Mouse (Mus musculus) heart, embryonic 12.5 days (tissue): ENCODE results near the gene Prr13. TPM values are rescaled to one million over a fixed set of nuclear protein-coding genes. Genes with fewer than 3 reads are reported as not detected.

Experiments
- ATAC-seq: fragments of 200-750 bp; cut with Nextera tagmentation; 2 replicates; pipeline ENCODE4 v1.8.0; 2017; ENCODE audit warnings: moderate TSS enrichment, moderate library complexity; ENCODE audit not compliant: insufficient number of reproducible peaks, low FRiP score
- H3K27ac ChIP-seq: fragments of 300-500 bp; sonication (generic); 2 replicates; pipeline ENCODE4 v1.5.1; 2016; ENCODE audit warnings: mild to moderate bottlenecking, moderate library complexity; ENCODE audit not compliant: poor library complexity, severe bottlenecking
- H3K27me3 ChIP-seq: fragments of 300-500 bp; sonication (generic); replicated peaks from 2 replicates; pipeline ENCODE4 v1.6.1; 2016; ENCODE audit warnings: mild to moderate bottlenecking, moderate library complexity
- H3K36me3 ChIP-seq: fragments of 300-500 bp; sonication (generic); 2 replicates; pipeline ENCODE4 v1.6.1; 2016; ENCODE audit warnings: mild to moderate bottlenecking, moderate library complexity
- H3K4me1 ChIP-seq: fragments of 300-500 bp; sonication (generic); replicated peaks from 2 replicates; pipeline ENCODE4 v1.6.1; 2016; ENCODE audit warnings: mild to moderate bottlenecking
- H3K4me2 ChIP-seq: fragments of 300-500 bp; sonication (generic); 2 replicates; pipeline ENCODE4 v1.6.1; 2016; ENCODE audit warnings: mild to moderate bottlenecking, moderate library complexity
- H3K4me3 ChIP-seq: fragments of 300-500 bp; sonication (generic); 2 replicates; pipeline ENCODE4 v1.5.1; 2016; ENCODE audit warnings: mild to moderate bottlenecking
- H3K9ac ChIP-seq: fragments of 300-500 bp; sonication (generic); 2 replicates; pipeline ENCODE4 v1.6.1; 2016; ENCODE audit warnings: mild to moderate bottlenecking, moderate library complexity
- H3K9me3 ChIP-seq: fragments of 300-500 bp; sonication (generic); replicated peaks from 2 replicates; pipeline ENCODE4 v1.6.1; 2016; ENCODE audit warnings: mild to moderate bottlenecking, moderate library complexity
- WGBS: fragments of 180-500 bp; shearing (Covaris S2); methylation state at CpG from one replicate; pipeline ENCODE4 v1.1.7; 2016; 5-methylcytosine and 5-hydroxymethylcytosine counted together
- polyA plus RNA-seq: library from polyadenylated mRNA; unstranded; fragments of >200 nt; fragmentation: Nextera tagmentation; extraction: Ambion mirVana; gene quantifications from 2 replicates; pipeline ENCODE4 v1.2.1, GENCODE M21; 2016

Gene Prr13
- polyA plus RNA-seq, 1 experiment from 2014 or later: 116 TPM

DNA sequence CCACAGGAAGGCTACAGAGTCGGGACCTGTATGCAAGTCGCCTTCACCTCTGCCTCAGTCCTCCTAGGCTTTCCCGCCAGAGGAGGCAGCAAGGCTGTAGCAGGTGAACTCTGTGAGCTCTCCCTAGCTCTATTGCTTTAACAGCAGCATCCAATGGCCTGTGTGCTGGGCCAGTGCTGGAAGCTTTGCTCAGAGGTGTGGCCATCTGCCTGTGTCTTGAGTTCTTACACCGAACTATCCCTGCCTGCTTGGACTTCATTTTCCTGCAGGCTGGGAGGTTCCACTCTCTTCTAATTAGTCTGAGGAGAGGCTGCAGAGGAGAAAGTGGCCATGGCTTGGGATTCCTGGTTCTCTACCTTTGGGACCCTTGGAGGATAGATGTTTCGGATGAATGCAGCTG lies 53.2 kb downstream of the Prr13 start:
- Histone ChIP-seq H3K27me3 (no peaks in the 10 kb centered on the region), H3K4me2 (no peak overlapping the region), H3K4me3 (no peak overlapping the region), H3K36me3 (peaks cover 8% of the 10 kb centered on the region; the same call in 1 of the 2 replicates), H3K9me3 (no peaks in the 10 kb centered on the region), H3K27ac (0 out of 2 replicates have a peak overlapping the region, but pooled peaks have one; percentile 10), H3K9ac (no peak overlapping the region; the same call in 1 of the 2 replicates), H3K4me1 (peaks cover 50% of the 10 kb centered on the region)
- WGBS: 39% methylated on average over 5 of the region's 5 CpGs
- no peak for ATAC-seq

Other genes starting within 250 kb of the Prr13 start
- gene Itgb7, start 227.1 kb upstream of the Prr13 start, polyA plus RNA-seq: 0.38 and 0.72 TPM in 2 replicates
- gene Rarg, start 201.5 kb upstream of the Prr13 start, polyA plus RNA-seq: 12.0 TPM in 2 replicates
- gene Gm9918, start 188.5 kb upstream of the Prr13 start, polyA plus RNA-seq: 0.19 TPM in 1 of 2 replicates, not detected in the other
- gene Mfsd5, start 179.6 kb upstream of the Prr13 start, polyA plus RNA-seq: 46.2 and 48.2 TPM in 2 replicates
- 24.0 and 26.1 TPM in 2 replicates for gene Espl1, start 162.8 kb upstream of the Prr13 start, polyA plus RNA-seq
- 267 and 273 TPM in 2 replicates for gene Pfdn5, start 132.9 kb upstream of the Prr13 start, polyA plus RNA-seq
- gene Myg1, start 127.3 kb upstream of the Prr13 start, polyA plus RNA-seq: 58.8 and 60.7 TPM in 2 replicates
- gene Aaas, start 108.3 kb upstream of the Prr13 start, polyA plus RNA-seq: 53.8 and 55.8 TPM in 2 replicates
- gene Sp7, start 91.8 kb upstream of the Prr13 start, polyA plus RNA-seq: 0.34 and 0.58 TPM in 2 replicates
- 6.9 and 7.3 TPM in 2 replicates for gene Sp1, start 52.9 kb upstream of the Prr13 start, polyA plus RNA-seq
- gene Amhr2, start 13.7 kb upstream of the Prr13 start, polyA plus RNA-seq: 0.38 and 0.71 TPM in 2 replicates
- 134 and 142 TPM in 2 replicates for gene Pcbp2, start 11.5 kb downstream of the Prr13 start, polyA plus RNA-seq
- not detected in 2 replicates for gene Gm10337, start 44.7 kb downstream of the Prr13 start, polyA plus RNA-seq
- gene Map3k12, start 58.0 kb downstream of the Prr13 start, polyA plus RNA-seq: 14.7 and 17.3 TPM in 2 replicates
- gene Tarbp2, start 59.2 kb downstream of the Prr13 start, polyA plus RNA-seq: 100 and 104 TPM in 2 replicates
- gene Npff, start 65.9 kb downstream of the Prr13 start, polyA plus RNA-seq: 2.2 and 2.8 TPM in 2 replicates
- gene Gm28047, start 166.0 kb downstream of the Prr13 start, polyA plus RNA-seq: not detected in 2 replicates
- 31.0 and 32.5 TPM in 2 replicates for gene Atf7, start 166.4 kb downstream of the Prr13 start, polyA plus RNA-seq
- 73.0 and 88.2 TPM in 2 replicates for gene Atp5g2, start 213.3 kb downstream of the Prr13 start, polyA plus RNA-seq